Mouse (Mus musculus) forebrain, postnatal 0 days (tissue): Measurements from ENCODE around the gene Rtp4. TPM values are rescaled to one million over a fixed set of nuclear protein-coding genes. Genes with fewer than 3 reads are reported as not detected.

Experiments used
- ATAC-seq: fragments of 200-750 bp; cut with Nextera tagmentation; 2 replicates; pipeline ENCODE4 v1.8.0; 2017; ENCODE audit warnings: mild to moderate bottlenecking, moderate library complexity
- DNase-seq: peaks from one replicate; pipeline ENCODE4 v3.0.0-alpha.2; 2015
- H3K27ac ChIP-seq: fragments of 300-500 bp; sonication (generic); 2 replicates; pipeline ENCODE4 v1.5.1; 2014; ENCODE audit warnings: low read depth, mild to moderate bottlenecking, antibody characterized with exemption, low read length, moderate library complexity, mixed read lengths
- H3K27me3 ChIP-seq: fragments of 300-500 bp; sonication (generic); 2 replicates; pipeline ENCODE4 v1.6.1; 2014; ENCODE audit warnings: mild to moderate bottlenecking, low read length, mixed read lengths; ENCODE audit not compliant: insufficient read depth
- H3K36me3 ChIP-seq: fragments of 300-500 bp; sonication (generic); 2 replicates; pipeline ENCODE4 v1.6.1; 2014; ENCODE audit warnings: mild to moderate bottlenecking, moderate library complexity; ENCODE audit not compliant: insufficient read depth
- H3K4me1 ChIP-seq: fragments of 300-500 bp; sonication (generic); 2 replicates; pipeline ENCODE4 v1.6.1; 2014; ENCODE audit warnings: antibody characterized with exemption; ENCODE audit not compliant: insufficient read depth
- H3K4me2 ChIP-seq: fragments of 300-500 bp; sonication (generic); 2 replicates; pipeline ENCODE4 v1.6.1; 2014; ENCODE audit warnings: low read depth, mild to moderate bottlenecking, moderate library complexity
- H3K4me3 ChIP-seq: fragments of 300-500 bp; sonication (generic); 2 replicates; pipeline ENCODE4 v1.5.1; 2014; ENCODE audit warnings: low read depth, low read length, mixed read lengths
- H3K9ac ChIP-seq: fragments of 300-500 bp; sonication (generic); 2 replicates; pipeline ENCODE4 v1.6.1; 2014; ENCODE audit warnings: mild to moderate bottlenecking
- H3K9me3 ChIP-seq: fragments of 300-500 bp; sonication (generic); 2 replicates; pipeline ENCODE4 v1.6.1; 2016; ENCODE audit warnings: low read length
- CTCF ChIP-seq: sonication (generic); IDR thresholded peaks from 2 replicates; pipeline ENCODE4 v1.5.1; 2016; ENCODE audit warnings: antibody characterized with exemption, control low read depth, low read depth
- WGBS: fragments of 180-500 bp; shearing (Covaris S2); extraction: QIAGEN DNeasy Blood & Tissue Kit; methylation state at CpG from one replicate; pipeline ENCODE4 v1.1.7; 2014; 5-methylcytosine and 5-hydroxymethylcytosine counted together
- polyA plus RNA-seq: library from polyadenylated mRNA; unstranded; fragments of >200 nt; fragmentation: Nextera tagmentation; extraction: Ambion mirVana; gene quantifications from 2 replicates; pipeline ENCODE4 v1.2.1, GENCODE M21; 2015
- total RNA-seq: library from RNA; depleted of rRNA; stranded (reverse); fragments of >200 nt; gene quantifications from 2 replicates; pipeline ENCODE4 v1.2.3, GENCODE M21; 2014

Gene Rtp4
- total and polyA plus RNA-seq, 2 experiments from 2014 or later: 7.4 to 7.7 TPM

- no peak for TF ChIP-seq CTCF
- Histone ChIP-seq H3K36me3 (no peaks in the 10 kb centered on the region), H3K4me3 (no peak overlapping the region), H3K9ac (no peak overlapping the region), H3K4me1 (no peaks in the 10 kb centered on the region), H3K27ac (no peak overlapping the region), H3K9me3 (no peaks in the 10 kb centered on the region), H3K27me3 (no peaks in the 10 kb centered on the region), H3K4me2 (no peak overlapping the region)
- DNase-seq: peak; percentile 7
- ATAC-seq: peak; percentile 43
- WGBS: 54% methylated on average over 4 of the region's 4 CpGs
Measured at GRCm38 (mm10) chr16:23568369-23568958, 48.4 kb downstream of the Rtp4 start.

DNA sequence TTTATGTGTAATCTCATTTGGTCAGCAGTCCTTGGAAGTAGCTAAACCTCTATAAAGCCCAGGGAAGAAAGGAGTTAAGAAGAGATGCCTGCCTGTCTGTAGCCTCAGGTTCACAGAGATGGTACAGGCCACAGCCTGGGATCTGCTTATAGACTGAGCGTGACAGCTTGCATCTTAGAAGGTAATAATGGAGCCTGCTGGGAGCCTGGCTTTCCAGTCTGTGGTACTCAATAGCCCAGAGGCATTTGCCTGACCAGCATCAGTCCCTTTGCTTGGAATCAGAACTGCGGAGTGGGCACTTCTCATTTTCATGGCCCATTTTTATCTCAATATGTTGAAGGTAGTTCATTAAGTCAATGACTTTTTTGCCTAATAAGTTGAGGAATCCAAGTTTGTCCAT, 54.5 kb downstream of the Rtp4 start:
- H3K4me2 ChIP-seq: no peak overlapping the region
- no peaks in the 10 kb centered on the region for H3K36me3 ChIP-seq
- H3K4me3 ChIP-seq: no peak overlapping the region
- DNase-seq (no peak), ATAC-seq (no peak)
- TF ChIP-seq CTCF: no peak
- no peak overlapping the region for H3K9ac ChIP-seq
- H3K27me3 ChIP-seq: no peaks in the 10 kb centered on the region
- no peaks in the 10 kb centered on the region for H3K9me3 ChIP-seq
- no peak overlapping the region for H3K27ac ChIP-seq
- WGBS: 88% methylated on average over 2 of the region's 2 CpGs
- no peaks in the 10 kb centered on the region for H3K4me1 ChIP-seq

DNA sequence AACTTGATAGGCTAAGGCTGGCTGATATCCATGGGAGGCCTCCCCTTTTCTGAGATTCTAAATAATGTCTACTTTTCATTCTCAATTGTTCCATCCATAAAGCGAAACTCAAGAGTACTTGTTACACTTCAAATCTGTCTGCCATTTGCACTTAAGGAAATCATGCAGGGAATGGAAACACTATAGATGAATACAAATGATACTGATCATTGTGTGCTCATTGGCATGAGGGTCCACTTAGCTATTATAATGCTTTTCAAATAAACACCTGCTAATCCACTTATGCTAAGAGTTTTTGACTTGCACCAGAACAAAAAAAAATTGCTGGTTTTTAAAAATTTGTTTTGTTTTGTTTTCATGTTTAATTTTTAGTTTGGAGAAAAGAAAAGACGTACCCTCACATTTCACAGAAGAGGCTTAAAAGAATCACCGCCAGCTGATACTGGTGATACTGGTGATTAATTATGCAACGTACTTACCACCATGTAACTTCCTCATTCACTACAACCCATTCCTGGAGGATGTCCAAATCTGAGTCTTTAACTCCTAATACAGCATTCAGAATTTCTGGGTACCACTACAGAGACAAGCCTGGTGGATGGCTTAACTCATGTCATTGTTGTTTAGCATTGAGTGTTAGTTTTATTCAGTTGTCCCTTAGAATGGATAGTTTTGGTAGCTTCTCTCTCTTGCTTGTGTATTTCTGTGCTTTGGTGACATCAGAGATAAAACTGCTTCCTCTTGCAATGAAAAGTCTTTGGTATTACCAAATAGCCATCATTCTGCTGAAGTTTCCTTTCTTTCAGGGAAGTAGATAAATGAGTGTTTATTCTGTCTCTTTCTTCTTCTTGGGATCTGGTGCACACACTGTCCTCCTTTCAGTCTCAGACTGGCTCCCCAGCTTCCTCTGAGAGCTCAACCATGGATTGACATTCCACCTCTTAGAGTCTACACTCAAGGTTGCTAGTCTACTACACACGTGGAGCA, 71.3 kb downstream of the Rtp4 start:
- 41% methylated on average over 5 of the region's 5 CpGs for WGBS

DNA sequence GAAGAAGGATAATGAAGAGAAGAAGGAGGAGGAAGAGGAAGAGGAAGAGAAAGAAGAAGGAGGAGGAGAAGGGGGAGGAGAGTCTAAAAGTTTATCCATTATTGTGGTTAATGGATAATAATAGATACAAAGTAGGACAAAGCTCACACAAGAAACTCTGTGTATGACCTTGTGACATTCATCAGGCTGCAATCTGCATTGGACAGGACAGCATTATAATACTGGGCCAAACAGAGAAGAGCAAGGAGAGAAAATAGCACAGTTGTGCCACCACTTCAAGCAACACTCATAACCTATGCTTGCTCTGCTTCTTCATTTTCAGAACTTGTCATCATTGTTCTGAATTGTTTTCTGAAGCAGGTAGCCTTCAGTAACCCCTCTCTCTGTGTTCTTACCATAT, 72.4 kb downstream of the Rtp4 start:
- no peak overlapping the region for H3K4me3 ChIP-seq
- peaks cover 10% of the 10 kb centered on the region; the same call in 1 of the 2 replicates for H3K9me3 ChIP-seq
- no peak for ATAC-seq

More for the DNA sequence above, 71.3 kb downstream of the Rtp4 start:
- no peaks in the 10 kb centered on the region for H3K4me1 ChIP-seq
- no peaks in the 10 kb centered on the region for H3K36me3 ChIP-seq
- DNase-seq (no peak), ATAC-seq (no peak)
- peaks cover 10% of the 10 kb centered on the region; the same call in 1 of the 2 replicates for H3K9me3 ChIP-seq
- H3K27me3 ChIP-seq: no peaks in the 10 kb centered on the region
- no peak overlapping the region for H3K4me2 ChIP-seq
- H3K4me3 ChIP-seq: no peak overlapping the region
- no peak overlapping the region for H3K27ac ChIP-seq
- no peak overlapping the region for H3K9ac ChIP-seq
- TF ChIP-seq CTCF: no peak

GRCm38 (mm10) chr16:23596696-23597095, 76.6 kb downstream of the Rtp4 start:
- H3K27me3 ChIP-seq: no peaks in the 10 kb centered on the region
- DNase-seq: no peak

More for the DNA sequence above, 72.4 kb downstream of the Rtp4 start:
- no peak for TF ChIP-seq CTCF
- Histone ChIP-seq H3K27me3 (no peaks in the 10 kb centered on the region), H3K27ac (no peak overlapping the region), H3K36me3 (no peaks in the 10 kb centered on the region), H3K4me1 (no peaks in the 10 kb centered on the region), H3K4me2 (no peak overlapping the region), H3K9ac (no peak overlapping the region)
- no peak for DNase-seq

GRCm38 (mm10) chr16:23597968-23598367, 77.9 kb downstream of the Rtp4 start:
- H3K4me2 ChIP-seq: no peak overlapping the region
- H3K9me3 ChIP-seq: no peaks in the 10 kb centered on the region
- H3K9ac ChIP-seq: no peak overlapping the region
- ATAC-seq: no peak
- TF ChIP-seq CTCF: no peak
- H3K4me3 ChIP-seq: no peak overlapping the region
- no peaks in the 10 kb centered on the region for H3K27me3 ChIP-seq
- H3K4me1 ChIP-seq: no peaks in the 10 kb centered on the region
- DNase-seq: no peak
- H3K36me3 ChIP-seq: no peaks in the 10 kb centered on the region
- H3K27ac ChIP-seq: no peak overlapping the region

More at GRCm38 (mm10) chr16:23596696-23597095, 76.6 kb downstream of the Rtp4 start:
- Histone ChIP-seq H3K4me2 (no peak overlapping the region), H3K36me3 (no peaks in the 10 kb centered on the region), H3K4me1 (no peaks in the 10 kb centered on the region), H3K4me3 (no peak overlapping the region), H3K9ac (no peak overlapping the region), H3K9me3 (no peaks in the 10 kb centered on the region), H3K27ac (no peak overlapping the region)
- 23% methylated on average over 3 of the region's 3 CpGs for WGBS
- ATAC-seq: no peak
- TF ChIP-seq CTCF: no peak

DNA sequence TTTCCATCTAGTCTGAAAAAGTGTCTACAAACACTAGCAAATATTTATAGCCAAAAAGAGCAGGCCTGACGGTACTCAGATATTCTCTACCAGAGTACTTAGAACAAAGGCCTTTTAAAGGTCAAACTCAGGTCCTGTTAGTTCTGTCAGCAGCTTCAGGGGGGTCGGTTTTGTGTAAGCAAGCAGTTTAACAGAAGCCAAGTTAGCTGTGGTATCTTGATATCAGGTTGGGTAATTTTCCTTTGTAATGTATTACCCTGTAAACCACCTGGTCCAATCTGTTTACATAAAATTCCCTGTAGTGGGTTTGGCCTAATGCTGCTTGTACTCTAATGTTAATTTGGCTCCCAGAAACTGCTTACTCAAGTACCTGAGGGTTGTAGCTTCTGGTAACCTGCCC, 86.1 kb downstream of the Rtp4 start:
- H3K4me3 ChIP-seq: no peak overlapping the region
- H3K4me2 ChIP-seq: no peak overlapping the region
- DNase-seq (no peak), ATAC-seq (no peak)
- no peaks in the 10 kb centered on the region for H3K4me1 ChIP-seq
- no peaks in the 10 kb centered on the region for H3K36me3 ChIP-seq
- TF ChIP-seq CTCF: no peak
- H3K27ac ChIP-seq: no peak overlapping the region
- 88% methylated on average over 2 of the region's 2 CpGs for WGBS
- no peak overlapping the region for H3K9ac ChIP-seq
- no peaks in the 10 kb centered on the region for H3K27me3 ChIP-seq
- 0 out of 2 replicates have a peak, but pooled peaks cover 3% of the 10 kb centered on the region for H3K9me3 ChIP-seq
